9 mouse cellular contexts compared by ENCODE assay signal in genomic region chr4:34887295-34887694, GRCm38 (mm10). TPM values are rescaled to one million over a fixed set of nuclear protein-coding genes. Genes with fewer than 3 reads are reported as not detected.
DNase-seq lines count a peak whose midpoint lies in the region; ATAC-seq and TF ChIP-seq lines count a peak whose summit lies in the region.
"Had no signal": no experiment of that assay in that cellular context is flagged by ENCODE, and none has a peak within 500 bp of the region (broad histone marks: within the 10 kb centered on the region; RNA-seq: fewer than 3 reads in every experiment).

No protein-coding gene starts in this region.

- TF ChIP-seq CTCF in kidney, postnatal 0 days (IDR thresholded peaks at IDR 0.05; ENCODE audit: low read depth) = no peak
- no peak for TF ChIP-seq CTCF in midbrain, postnatal 0 days (IDR thresholded peaks at IDR 0.05)

- H3K9ac ChIP-seq in kidney, postnatal 0 days (ENCODE audit: low read depth, low read length) = peak overlapping the region; percentile 82; the same call in 1 of the 2 replicates
- peak overlapping the region; percentile 93 for H3K9ac ChIP-seq in hindbrain, embryonic 16.5 days (ENCODE audit: low read depth, low read length)
- H3K9ac ChIP-seq in midbrain, postnatal 0 days (replicated peaks; ENCODE audit: low read length, poor library complexity, severe bottlenecking) = peak overlapping the region; percentile 75

- H3K9me3 ChIP-seq in kidney, postnatal 0 days (replicated peaks; ENCODE audit: low read length) = no peaks in the 10 kb centered on the region
- no peaks in the 10 kb centered on the region for H3K9me3 ChIP-seq in hindbrain, embryonic 16.5 days (ENCODE audit: control insufficient read depth, low read length)
- no peaks in the 10 kb centered on the region for H3K9me3 ChIP-seq in midbrain, postnatal 0 days (ENCODE audit: low read length)

- 12% methylated on average over 7 of the region's 7 CpGs for WGBS in kidney, postnatal 0 days
- WGBS in hindbrain, embryonic 16.5 days = 6% methylated on average over 7 of the region's 7 CpGs
- WGBS in midbrain, postnatal 0 days = 11% methylated on average over 7 of the region's 7 CpGs

- no peak for DNase-seq in kidney, postnatal 0 days (ENCODE audit: low spot score)
- DNase-seq in kidney, postnatal 4 days = no peak
- no peak for DNase-seq in midbrain, postnatal 0 days (ENCODE audit: low spot score)
- no peak for DNase-seq in left cerebral cortex, adult 11 months (ENCODE audit: low spot score)
- no peak for DNase-seq in left cerebral cortex, postnatal 36 days (ENCODE audit: low spot score in 2 of 2)

- intact Hi-C loops in left cerebral cortex, postnatal 36 days (cut with DNase I) = loop anchor here (5.0 to 10.0 kb wide), 2 partner anchors 112 to 200 kb away; partner anchors contain the start of genes Slc35a1 and Smim8

- no peaks in the 10 kb centered on the region for H3K36me3 ChIP-seq in kidney, postnatal 0 days (ENCODE audit: insufficient read depth, low read length)
- no peaks in the 10 kb centered on the region for H3K36me3 ChIP-seq in hindbrain, embryonic 16.5 days (ENCODE audit: control insufficient read depth, insufficient read depth, low read length)
- no peaks in the 10 kb centered on the region for H3K36me3 ChIP-seq in midbrain, postnatal 0 days (ENCODE audit: insufficient read depth, low read length)

- H3K27me3 ChIP-seq in kidney, postnatal 0 days (ENCODE audit: insufficient read depth, low read length) = peaks cover 17% of the 10 kb centered on the region
- peaks cover 4% of the 10 kb centered on the region for H3K27me3 ChIP-seq in hindbrain, embryonic 16.5 days (replicated peaks; ENCODE audit: control insufficient read depth, insufficient read depth, low read length)
- H3K27me3 ChIP-seq in midbrain, postnatal 0 days (ENCODE audit: insufficient read depth, low read length) = peaks cover 5% of the 10 kb centered on the region; the same call in 1 of the 2 replicates

- H3K4me3 ChIP-seq in kidney, postnatal 0 days (replicated peaks; ENCODE audit: low read depth, low read length) = peak overlapping the region; percentile 70
- H3K4me3 ChIP-seq in brown adipose tissue, adult 24 weeks (ENCODE audit: insufficient read depth, low read depth, low read length) = peak overlapping the region; percentile 78
- peak overlapping the region; percentile 87 for H3K4me3 ChIP-seq in hindbrain, embryonic 16.5 days (ENCODE audit: low read length)
- peak overlapping the region; percentile 78 for H3K4me3 ChIP-seq in midbrain, postnatal 0 days (ENCODE audit: low read depth, low read length)

- H3K4me2 ChIP-seq in kidney, postnatal 0 days (ENCODE audit: low read length) = peak overlapping the region; percentile 87
- H3K4me2 ChIP-seq in hindbrain, embryonic 16.5 days (ENCODE audit: low read length) = peak overlapping the region; percentile 84
- H3K4me2 ChIP-seq in midbrain, postnatal 0 days (ENCODE audit: low read depth, low read length, poor library complexity, severe bottlenecking) = peak overlapping the region; percentile 80

- H3K4me1 ChIP-seq in kidney, postnatal 0 days (replicated peaks; ENCODE audit: insufficient read depth, low read length) = 0 out of 2 replicates have a peak, but pooled peaks cover 3% of the 10 kb centered on the region
- H3K4me1 ChIP-seq in brown adipose tissue, adult 24 weeks (ENCODE audit: control insufficient read depth, insufficient read depth, insufficient read length, low read length) = no peaks in the 10 kb centered on the region
- peaks cover 9% of the 10 kb centered on the region for H3K4me1 ChIP-seq in hindbrain, embryonic 16.5 days (ENCODE audit: control insufficient read depth, insufficient read depth, low read depth, low read length)
- 0 out of 2 replicates have a peak, but pooled peaks cover 2% of the 10 kb centered on the region for H3K4me1 ChIP-seq in midbrain, postnatal 0 days (ENCODE audit: insufficient read depth, low read length)

- ATAC-seq in kidney, postnatal 0 days (replicated peaks; ENCODE audit: low FRiP score, low read depth) = no peak
- no peak for ATAC-seq in hindbrain, embryonic 16.5 days
- no peak for ATAC-seq in midbrain, postnatal 0 days (ENCODE audit: low FRiP score)
- no peak for ATAC-seq in frontal cortex, adult (ENCODE audit: low TSS enrichment)

- H3K27ac ChIP-seq in kidney, postnatal 0 days = peak overlapping the region; percentile 85; the same call in 1 of the 2 replicates
- no peak overlapping the region for H3K27ac ChIP-seq in brown adipose tissue, adult 24 weeks (replicated peaks; ENCODE audit: low read depth, low read length)
- H3K27ac ChIP-seq in hindbrain, embryonic 16.5 days (ENCODE audit: low read depth, low read length) = peak overlapping the region; percentile 94; the same call in 1 of the 2 replicates
- peak overlapping the region; percentile 86; the same call in 1 of the 2 replicates for H3K27ac ChIP-seq in midbrain, postnatal 0 days (ENCODE audit: low read depth, low read length)

RNA-seq across cellular contexts. Expression of gene Zfp292, which starts 4.5 kb away (rescaled TPM):
- 12.4 and 13.2 TPM in 2 replicates for polyA plus RNA-seq in kidney, postnatal 0 days (2015; fragmentation: Nextera tagmentation; extraction: Ambion mirVana)
- polyA plus RNA-seq in brown adipose tissue, adult 24 weeks (2012; ENCODE audit: insufficient read depth, insufficient read length, missing spikeins) = 3.6 and 5.7 TPM in 2 replicates
- polyA plus RNA-seq in hindbrain, embryonic 16.5 days (2015; fragmentation: Nextera tagmentation; extraction: Ambion mirVana) = 19.1 and 21.3 TPM in 2 replicates
- 36.5 and 42.4 TPM in 2 replicates for total RNA-seq in midbrain, postnatal 0 days (2014; rRNA removed)
- polyA plus RNA-seq in midbrain, postnatal 0 days (2015; fragmentation: Nextera tagmentation; extraction: Ambion mirVana) = 15.9 and 18.9 TPM in 2 replicates
- total RNA-seq in left cerebral cortex, postnatal 36 days (2021) = 10 to 100 TPM; 24.0 to 29.4 TPM

RNA-seq across cellular contexts. Expression of gene Cga, which starts 6.3 kb away (rescaled TPM):
- not detected in 2 replicates for polyA plus RNA-seq in kidney, postnatal 0 days (2015; fragmentation: Nextera tagmentation; extraction: Ambion mirVana)
- polyA plus RNA-seq in brown adipose tissue, adult 24 weeks (2012; ENCODE audit: insufficient read depth, insufficient read length, missing spikeins) = not detected in 2 replicates
- 0.48 TPM in 1 of 2 replicates, not detected in the other for polyA plus RNA-seq in hindbrain, embryonic 16.5 days (2015; fragmentation: Nextera tagmentation; extraction: Ambion mirVana)
- not detected in 2 replicates for total RNA-seq in midbrain, postnatal 0 days (2014; rRNA removed)
- 0.26 TPM in 1 of 2 replicates, not detected in the other for polyA plus RNA-seq in midbrain, postnatal 0 days (2015; fragmentation: Nextera tagmentation; extraction: Ambion mirVana)
- total RNA-seq in left cerebral cortex, postnatal 36 days (2021) = not detected
- total RNA-seq: adrenal gland, adult 8-10 months had no signal
